Mouse (Mus musculus) gastrocnemius, adult 8-10 months (tissue): ENCODE measurements around the gene Olfr139. TPM values are rescaled to one million over a fixed set of nuclear protein-coding genes. Genes with fewer than 3 reads are reported as not detected.

Experiments used
- DNase-seq, 2 experiments: peaks; one replicate each; pipeline ENCODE4 v3.0.0; 2022; ENCODE audit warnings: low spot score in 2 of 2
- total RNA-seq, 4 experiments: library from RNA; stranded (reverse); gene quantifications; 2 replicates each; pipeline ENCODE4 v1.2.4; 2022

Olfr139 gene
- total RNA-seq, result not detected

- no peak for DNase-seq
Measured at GRCm38 (mm10) chr11:74056451-74056850, at the start of gene Olfr139, which contains the start of gene Olfr399. Olfr139 (minus strand) TSS chr11:74056551. Olfr399 (minus strand) TSS chr11:74056615.

DNA sequence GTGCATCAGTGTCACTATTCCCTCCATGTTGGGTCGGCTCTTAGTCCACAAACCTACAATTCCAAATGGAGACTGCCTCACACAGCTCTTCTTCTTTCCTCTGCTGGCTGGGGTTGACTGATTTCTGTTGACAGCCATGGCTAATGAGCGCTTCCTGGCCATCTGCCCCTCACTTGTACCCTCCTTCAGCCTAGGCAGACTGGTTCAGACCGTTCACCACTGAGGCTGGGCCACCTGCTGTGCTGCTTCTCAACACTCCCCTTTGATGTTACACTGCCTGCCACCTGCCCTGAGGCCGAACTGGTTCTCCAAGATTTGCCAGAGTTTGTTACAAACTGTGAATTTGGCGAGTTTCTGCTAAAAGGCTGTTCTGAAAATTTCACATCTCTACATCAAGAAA, 48.7 kb upstream of the Olfr139 start:
- no peak for DNase-seq

- DNase-seq, result no peak
Measured at GRCm38 (mm10) chr11:74101507-74101906, 45.2 kb upstream of the Olfr139 start.

DNA sequence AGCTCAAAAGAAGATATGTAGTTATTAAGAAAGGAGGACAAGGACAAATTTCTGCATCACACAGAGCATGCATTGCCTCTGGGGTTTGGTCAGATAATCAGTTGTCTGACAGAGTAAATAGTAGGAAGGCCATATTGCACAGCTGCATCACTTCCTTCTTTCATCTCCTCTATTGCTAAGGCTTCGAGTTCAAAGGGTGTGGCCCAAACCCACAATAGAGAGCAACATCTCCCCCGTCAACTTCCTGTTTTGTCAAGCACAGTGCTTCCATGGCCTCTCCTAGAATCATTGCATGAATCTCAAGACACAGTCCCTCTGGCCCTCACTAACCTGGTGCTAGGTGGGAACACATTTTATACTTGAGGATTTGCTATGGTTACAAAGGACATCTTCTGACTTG, 44.4 kb upstream of the Olfr139 start:
- no peak for DNase-seq

DNA sequence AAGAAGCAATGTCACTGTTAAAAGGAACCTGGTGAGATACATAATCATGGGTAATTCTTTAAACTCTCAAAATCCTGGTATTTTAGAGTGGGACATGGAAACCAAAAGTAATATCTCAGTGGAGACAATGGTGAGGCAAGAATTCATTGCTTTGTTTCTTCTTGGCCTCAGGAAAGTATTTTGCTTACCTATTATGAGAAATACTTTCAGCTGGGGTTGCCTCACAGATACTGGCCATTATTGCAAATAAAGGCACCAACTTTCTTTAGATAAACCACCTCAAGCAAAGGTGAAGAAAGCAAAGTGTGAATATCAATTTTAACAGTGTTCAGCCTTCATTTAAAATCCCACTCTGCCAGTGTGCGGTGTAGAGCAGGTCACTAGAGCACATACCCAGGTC, 13.3 kb upstream of the Olfr139 start, which contains the start of gene Zfp616:
Zfp616 (plus strand) TSS at position 301 of the 400 bp plus-strand sequence.
- no peak for DNase-seq

GRCm38 (mm10) chr11:74051347-74051746, 5.0 kb downstream of the Olfr139 start:
- DNase-seq, result no peak

Other genes with a start within 250 kb of the Olfr139 start
- not detected for gene Olfr392, start 239.5 kb downstream of the Olfr139 start, total RNA-seq
- gene Olfr393, start 205.1 kb downstream of the Olfr139 start, total RNA-seq, result not detected
- not detected for gene Olfr394, start 165.8 kb downstream of the Olfr139 start, total RNA-seq
- not detected for gene Olfr395, start 147.3 kb downstream of the Olfr139 start, total RNA-seq
- not detected for gene Olfr23, start 119.9 kb downstream of the Olfr139 start, total RNA-seq
- not detected for gene Olfr397, start 95.7 kb downstream of the Olfr139 start, total RNA-seq
- gene Olfr398, start 66.1 kb downstream of the Olfr139 start, total RNA-seq, result not detected
- not detected for gene Olfr399, start 64 bp upstream of the Olfr139 start, total RNA-seq
- gene Zfp616, start 13.4 kb upstream of the Olfr139 start, total RNA-seq, result not detected
- not detected for gene Olfr401, start 57.2 kb upstream of the Olfr139 start, total RNA-seq
- not detected for gene Olfr402, start 97.0 kb upstream of the Olfr139 start, total RNA-seq
- gene Olfr403, start 129.7 kb upstream of the Olfr139 start, total RNA-seq, result not detected
- not detected for gene Olfr43, start 154.8 kb upstream of the Olfr139 start, total RNA-seq
- not detected for gene Olfr406, start 203.3 kb upstream of the Olfr139 start, total RNA-seq
- gene Olfr59, start 227.2 kb upstream of the Olfr139 start, total RNA-seq, result not detected